Mouse (Mus musculus): ENCODE data around the gene Clk2. TPM values are rescaled to one million over a fixed set of nuclear protein-coding genes. Genes with fewer than 3 reads are reported as not detected.

Clk2 gene
- total RNA-seq, 1 experiment from 2014 or later = 73.3 TPM

DNA sequence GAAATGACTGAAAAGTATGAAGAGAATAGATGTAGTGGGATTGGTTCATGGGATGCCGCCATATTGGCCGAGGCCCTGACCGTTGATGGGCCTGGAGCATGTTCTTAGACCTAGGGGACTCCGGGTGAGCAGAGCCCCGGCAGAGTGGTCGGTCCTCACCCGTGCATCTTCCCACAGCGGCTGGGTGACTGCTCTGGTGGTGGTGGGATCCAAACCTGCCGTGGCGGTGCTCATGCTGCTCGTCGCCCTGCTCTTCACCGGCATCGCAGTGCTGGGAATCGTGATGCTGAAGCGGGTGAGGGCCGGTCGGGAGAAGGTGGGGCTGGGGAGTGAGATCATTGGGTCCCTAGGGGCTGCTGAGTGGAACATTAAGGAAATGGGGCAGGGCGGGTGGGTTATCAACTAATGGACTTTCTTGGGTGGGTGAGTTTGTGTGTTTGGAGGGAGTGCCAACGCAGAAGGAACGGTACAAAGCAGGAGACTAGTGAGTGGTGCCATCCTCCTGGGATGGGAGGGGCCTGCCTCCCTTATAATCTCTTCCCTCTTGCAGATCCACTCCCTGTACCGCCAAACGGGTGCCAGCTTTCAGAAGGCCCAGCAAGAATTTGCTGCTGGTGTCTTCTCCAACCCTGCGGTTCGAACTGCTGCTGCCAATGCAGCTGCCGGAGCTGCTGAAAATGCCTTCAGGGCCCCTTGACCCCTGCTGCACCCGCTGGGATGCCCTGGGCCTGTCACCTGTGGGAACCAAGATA is 17.3 kb downstream of the Clk2 start:
- no peak for ATAC-seq (replicated peaks in 1 of 2; ENCODE audit: insufficient read depth in 1 of 2, low FRiP score in 2 of 2, low TSS enrichment in 1 of 2, low read depth in 1 of 2, poor library complexity in 2 of 2, severe bottlenecking in 2 of 2)

DNA sequence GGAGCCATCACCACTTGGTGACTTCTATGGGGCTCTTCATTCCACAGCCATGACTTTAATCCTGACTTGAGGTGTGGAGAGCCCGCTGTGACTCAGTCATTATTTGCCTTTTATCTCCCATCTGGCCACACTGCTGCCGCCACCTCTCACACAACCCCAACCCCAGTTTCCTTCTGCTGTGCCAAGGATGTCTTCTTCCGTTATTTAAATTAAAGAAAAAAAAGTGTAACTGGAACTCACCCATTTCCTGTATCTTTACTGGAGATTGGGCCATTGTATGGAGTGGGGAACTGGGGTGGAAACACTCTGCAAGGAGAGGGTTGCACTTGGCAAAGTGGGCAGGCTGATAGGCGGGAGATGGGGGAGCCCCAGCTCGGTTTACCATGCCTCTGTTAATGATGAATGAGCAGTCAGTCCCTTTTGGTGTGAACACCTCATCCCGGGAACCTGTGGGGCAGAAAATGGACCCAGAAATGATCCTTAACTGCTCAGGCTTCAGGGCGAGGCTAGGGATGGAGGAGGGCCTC is 18.0 kb downstream of the Clk2 start:
- no peak for ATAC-seq (replicated peaks in 1 of 2; ENCODE audit: insufficient read depth in 1 of 2, low FRiP score in 2 of 2, low TSS enrichment in 1 of 2, low read depth in 1 of 2, poor library complexity in 2 of 2, severe bottlenecking in 2 of 2)

DNA sequence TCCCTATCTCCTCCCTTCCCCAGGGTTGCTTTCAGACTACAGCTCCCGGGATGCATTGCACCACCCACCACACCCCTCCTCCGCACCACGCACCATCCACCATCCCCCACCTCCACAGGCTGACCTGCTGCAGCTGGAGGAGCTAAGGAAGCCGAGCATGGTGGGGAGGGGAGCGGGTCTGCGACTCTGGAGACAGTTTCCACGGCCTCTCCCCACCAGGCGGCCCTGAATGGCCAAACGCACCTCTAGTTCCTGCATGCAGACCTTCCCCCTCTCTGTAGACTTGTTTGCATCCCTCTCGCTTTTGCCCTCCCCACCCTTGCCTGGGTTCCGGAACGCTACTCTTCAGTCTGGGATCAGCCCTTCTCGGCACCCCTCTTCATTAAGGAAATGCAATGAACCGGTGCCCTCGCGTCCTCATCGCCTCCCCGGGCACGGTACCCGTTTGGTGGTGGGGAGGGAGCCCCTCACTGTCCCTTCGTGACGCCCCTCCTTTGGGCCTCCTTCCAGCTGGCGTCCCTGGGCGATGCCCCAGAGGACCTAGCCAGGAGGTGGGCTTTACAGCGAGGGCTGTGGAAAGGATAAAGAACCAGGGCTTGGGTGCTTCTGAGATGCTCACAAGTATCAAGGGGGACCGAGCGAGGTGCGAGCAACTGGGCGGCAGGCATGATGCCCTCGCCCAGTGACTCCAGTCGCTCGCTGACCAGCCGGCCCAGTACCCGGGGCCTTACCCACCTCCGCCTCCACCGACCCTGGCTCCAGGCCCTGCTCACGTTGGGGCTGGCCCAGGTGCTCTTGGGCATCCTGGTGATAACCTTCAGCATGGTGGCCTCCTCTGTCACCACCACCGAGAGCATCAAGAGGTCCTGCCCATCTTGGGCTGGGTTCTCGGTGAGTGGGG is 18.7 kb downstream of the Clk2 start, which contains the start of gene Fam189b:
Gene Fam189b (plus strand): TSS at position 86 of the 901 bp plus-strand sequence.
- ATAC-seq (replicated peaks in 1 of 2; ENCODE audit: insufficient read depth in 1 of 2, low FRiP score in 2 of 2, low TSS enrichment in 1 of 2, low read depth in 1 of 2, poor library complexity in 2 of 2, severe bottlenecking in 2 of 2) = peak; percentile 87 to 93

DNA sequence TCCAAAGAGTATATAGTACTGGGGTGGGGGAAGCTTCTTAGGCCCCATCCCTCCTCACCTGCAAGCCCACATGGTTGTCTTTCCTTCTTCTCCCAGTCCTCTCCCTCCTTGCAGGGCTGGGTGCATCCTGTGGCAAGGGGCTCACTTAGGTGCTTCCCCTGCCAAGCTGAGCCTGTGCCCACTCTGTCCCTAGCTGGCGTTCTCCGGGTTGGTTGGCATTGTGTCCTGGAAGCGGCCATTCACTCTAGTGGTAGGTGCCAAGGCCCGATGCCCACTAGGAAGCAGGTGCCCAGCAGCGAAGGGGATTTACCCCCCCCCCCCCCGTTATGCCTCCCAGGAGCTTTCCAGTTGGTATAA is 19.3 kb downstream of the Clk2 start:
- no peak for ATAC-seq (replicated peaks in 1 of 2; ENCODE audit: insufficient read depth in 1 of 2, low FRiP score in 2 of 2, low TSS enrichment in 1 of 2, low read depth in 1 of 2, poor library complexity in 2 of 2, severe bottlenecking in 2 of 2)

DNA sequence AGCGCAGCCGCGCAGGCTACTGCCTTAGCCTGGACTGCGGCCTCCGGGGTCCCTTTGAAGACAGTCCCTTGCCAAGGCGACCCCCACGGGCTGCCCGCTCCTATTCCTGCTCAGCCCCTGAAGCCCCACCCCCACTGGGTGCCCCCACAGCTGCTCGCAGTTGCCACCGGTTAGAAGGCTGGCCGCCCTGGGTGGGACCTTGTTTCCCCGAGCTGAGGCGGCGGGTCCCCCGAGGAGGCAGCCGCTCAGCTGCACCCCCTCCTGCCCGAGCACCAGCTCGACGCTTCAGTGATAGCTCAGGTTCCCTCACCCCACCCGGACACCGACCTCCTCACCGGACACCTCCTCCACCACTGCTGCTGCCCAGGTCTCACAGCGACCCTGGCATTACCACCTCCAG is 22.6 kb downstream of the Clk2 start:
- no peak for ATAC-seq (replicated peaks in 1 of 2; ENCODE audit: insufficient read depth in 1 of 2, low FRiP score in 2 of 2, low TSS enrichment in 1 of 2, low read depth in 1 of 2, poor library complexity in 2 of 2, severe bottlenecking in 2 of 2)

DNA sequence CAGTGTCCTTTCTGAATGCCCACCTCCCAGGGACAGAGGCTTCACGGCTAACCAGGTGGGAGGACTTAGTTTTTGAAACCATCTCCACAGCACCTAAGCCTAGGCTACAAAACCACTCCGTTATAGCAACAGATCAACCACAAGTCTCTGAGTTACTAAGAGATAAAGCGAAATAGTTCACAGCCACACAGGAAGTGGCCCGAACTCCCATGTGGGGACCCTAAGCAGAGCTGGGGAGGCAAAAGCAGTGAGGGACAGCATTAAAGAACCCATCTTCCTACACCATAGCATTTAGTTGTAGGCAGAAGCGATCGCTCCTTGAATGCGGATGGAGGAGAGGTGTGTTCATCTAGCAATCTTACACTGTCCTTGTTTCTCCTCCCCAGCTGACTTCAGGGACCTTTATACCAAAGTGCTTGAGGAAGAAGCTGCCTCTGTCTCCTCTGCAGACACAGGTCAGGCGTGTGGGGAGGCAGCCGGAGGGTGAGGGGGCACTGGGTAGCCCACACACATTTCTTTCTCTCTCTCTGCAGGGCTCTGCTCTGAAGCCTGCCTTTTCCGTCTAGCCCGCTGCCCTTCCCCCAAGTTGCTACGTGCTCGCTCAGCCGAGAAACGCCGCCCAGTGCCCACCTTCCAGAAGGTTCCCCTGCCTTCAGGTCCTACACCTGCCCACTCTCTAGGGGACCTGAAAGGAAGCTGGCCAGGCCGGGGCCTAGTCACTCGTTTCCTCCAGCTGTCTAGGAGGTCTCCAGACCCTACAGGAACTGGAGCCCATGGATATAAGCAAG is 23.3 kb downstream of the Clk2 start:
- no peak for ATAC-seq (replicated peaks in 1 of 2; ENCODE audit: insufficient read depth in 1 of 2, low FRiP score in 2 of 2, low TSS enrichment in 1 of 2, low read depth in 1 of 2, poor library complexity in 2 of 2, severe bottlenecking in 2 of 2)

DNA sequence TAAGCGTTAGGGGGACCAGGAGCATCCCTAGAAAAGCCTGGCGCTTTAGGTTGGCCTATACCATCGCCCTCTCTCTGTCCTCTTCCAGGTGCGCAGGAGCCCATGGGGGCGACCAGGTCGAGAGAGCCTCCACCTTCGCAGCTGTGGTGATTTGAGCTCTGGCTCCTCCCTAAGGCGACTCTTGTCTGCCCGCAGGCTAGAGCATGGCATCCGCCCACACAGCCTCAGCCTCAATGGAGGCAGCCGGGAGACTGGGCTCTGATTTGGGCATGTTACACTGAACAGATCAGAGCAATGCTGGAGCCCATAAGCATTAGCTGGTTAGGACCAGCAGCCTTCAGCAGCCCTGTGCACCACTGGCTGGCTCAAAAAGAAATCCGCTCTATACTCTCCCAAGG is 23.9 kb downstream of the Clk2 start:
- ATAC-seq (replicated peaks in 1 of 2; ENCODE audit: insufficient read depth in 1 of 2, low FRiP score in 2 of 2, low TSS enrichment in 1 of 2, low read depth in 1 of 2, poor library complexity in 2 of 2, severe bottlenecking in 2 of 2) = no peak

DNA sequence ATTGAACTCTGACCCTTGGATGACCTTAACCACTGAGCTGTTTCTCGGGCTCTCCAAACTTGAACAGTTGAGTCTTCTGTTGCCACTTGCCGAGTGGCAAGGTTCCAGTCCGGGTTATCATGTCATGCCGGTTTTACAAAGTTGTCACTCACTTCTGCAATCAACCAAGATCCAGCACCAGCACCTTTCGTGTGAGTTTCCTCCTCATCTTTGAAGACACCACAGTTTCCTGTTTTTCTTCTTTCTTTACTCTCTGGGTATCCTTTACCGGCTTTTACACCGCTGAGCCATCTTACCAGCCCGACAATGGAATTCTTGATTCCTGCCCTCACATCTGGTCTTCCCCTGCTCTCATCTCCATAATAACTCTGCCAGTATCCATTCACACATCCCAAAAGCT is 25.8 kb downstream of the Clk2 start:
- ATAC-seq (replicated peaks in 1 of 2; ENCODE audit: insufficient read depth in 1 of 2, low FRiP score in 2 of 2, low TSS enrichment in 1 of 2, low read depth in 1 of 2, poor library complexity in 2 of 2, severe bottlenecking in 2 of 2) = no peak

DNA sequence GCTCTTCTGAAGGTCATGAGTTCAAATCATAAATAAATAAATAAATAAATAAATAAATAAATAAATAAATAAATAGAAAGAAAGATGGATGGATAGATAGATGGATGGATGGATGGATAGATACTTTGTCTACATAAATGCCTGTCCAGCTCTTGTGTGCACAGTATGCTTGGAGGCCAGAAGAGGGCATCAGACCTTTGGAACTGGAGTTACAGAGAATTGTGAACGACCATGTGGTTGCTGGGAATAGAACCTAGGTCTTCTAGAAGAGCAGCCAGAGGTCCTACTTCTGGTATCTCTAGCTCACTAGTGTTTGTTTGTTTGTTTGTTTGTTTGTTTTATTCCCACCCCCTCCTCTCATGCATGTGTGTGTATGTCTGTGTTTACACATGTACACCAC is 28.8 kb downstream of the Clk2 start:
- ATAC-seq (replicated peaks in 1 of 2; ENCODE audit: insufficient read depth in 1 of 2, low FRiP score in 2 of 2, low TSS enrichment in 1 of 2, low read depth in 1 of 2, poor library complexity in 2 of 2, severe bottlenecking in 2 of 2) = no peak

DNA sequence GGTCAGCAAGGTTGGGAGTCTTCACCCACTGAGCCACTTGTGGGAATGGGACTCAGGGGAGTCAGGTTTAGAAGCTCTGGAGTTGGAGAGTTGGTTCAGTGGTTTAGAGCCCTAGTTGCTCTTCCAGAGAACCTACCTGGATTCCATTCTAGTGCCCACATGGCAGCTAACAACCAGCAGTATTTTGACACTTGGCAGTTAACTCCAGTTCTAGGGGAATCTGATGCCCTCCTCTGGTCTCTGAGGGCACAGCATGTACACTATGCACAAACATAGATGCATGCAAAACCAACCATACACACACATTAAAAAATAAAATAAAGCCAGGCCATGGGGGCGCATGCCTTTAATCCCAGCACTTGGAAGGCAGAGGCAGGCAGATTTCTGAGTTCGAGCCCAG is 29.3 kb downstream of the Clk2 start:
- ATAC-seq (replicated peaks in 1 of 2; ENCODE audit: insufficient read depth in 1 of 2, low FRiP score in 2 of 2, low TSS enrichment in 1 of 2, low read depth in 1 of 2, poor library complexity in 2 of 2, severe bottlenecking in 2 of 2) = 0 out of 4 replicates have a peak, but pooled peaks of 1 of the 2 experiments have one; percentile 26

DNA sequence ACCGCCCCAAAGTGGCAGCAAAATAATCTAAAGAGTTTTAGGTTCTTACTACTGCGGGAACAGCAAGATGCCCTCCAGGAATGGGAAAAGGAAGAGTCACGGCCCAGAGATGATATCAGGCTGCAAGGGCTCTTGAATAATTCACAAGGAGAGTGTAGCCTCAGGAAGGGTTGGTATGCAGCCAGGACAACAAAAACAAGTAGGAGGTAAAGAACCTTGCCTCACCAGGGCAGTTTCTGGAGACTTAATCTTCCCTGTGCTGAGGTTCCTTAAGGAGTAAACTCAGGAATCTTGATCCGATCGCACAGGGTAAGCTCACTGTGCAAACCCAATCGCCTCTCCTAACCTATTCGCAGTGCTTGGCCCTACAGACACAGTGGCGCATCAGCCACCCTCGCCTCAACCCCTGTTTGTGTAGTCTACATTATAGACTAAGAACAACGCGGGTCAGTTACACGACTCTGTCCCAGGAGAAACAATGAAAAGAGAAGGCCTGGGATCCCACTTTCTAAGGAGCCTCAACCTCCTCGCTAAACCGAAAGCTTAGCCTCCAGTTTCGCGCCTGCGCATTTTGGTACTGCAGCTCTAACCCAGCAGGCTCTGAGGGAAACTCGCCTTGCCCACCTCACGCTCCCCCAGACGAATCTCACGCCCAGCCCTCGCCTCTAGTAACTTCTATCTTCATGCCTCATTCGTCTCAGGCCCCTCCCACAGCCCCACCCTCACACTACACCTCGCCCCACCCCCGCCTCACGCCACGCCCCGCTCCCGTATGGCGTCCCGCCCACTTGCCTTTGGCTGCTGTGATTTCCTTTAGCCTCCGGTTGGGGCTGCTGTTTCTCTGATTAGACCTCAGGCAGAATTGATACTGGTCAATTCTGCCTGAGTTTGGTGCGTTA is 31.6 kb downstream of the Clk2 start:
- peak; percentile 98 to 99 for ATAC-seq (replicated peaks in 1 of 2; ENCODE audit: insufficient read depth in 1 of 2, low FRiP score in 2 of 2, low TSS enrichment in 1 of 2, low read depth in 1 of 2, poor library complexity in 2 of 2, severe bottlenecking in 2 of 2)

DNA sequence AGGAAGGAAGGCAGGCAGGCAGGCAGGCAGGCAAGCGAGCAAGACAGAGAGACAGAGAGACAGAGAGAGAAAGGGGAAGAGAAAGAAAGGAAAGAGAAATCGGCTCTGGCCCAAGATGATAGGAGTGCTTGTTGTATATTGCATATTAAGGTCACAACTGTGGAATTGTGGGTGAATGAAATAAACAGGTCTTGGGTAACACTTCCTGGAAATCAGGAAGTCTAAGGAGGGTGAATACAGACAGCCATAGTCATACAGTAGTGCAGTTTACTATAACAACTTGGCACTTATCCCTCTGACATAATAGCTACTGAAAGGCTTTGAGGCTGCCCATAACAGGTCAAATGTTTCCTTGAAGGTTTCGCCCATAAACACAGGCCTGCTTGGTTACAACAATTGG is 35.2 kb downstream of the Clk2 start:
- no peak for ATAC-seq (replicated peaks in 1 of 2; ENCODE audit: insufficient read depth in 1 of 2, low FRiP score in 2 of 2, low TSS enrichment in 1 of 2, low read depth in 1 of 2, poor library complexity in 2 of 2, severe bottlenecking in 2 of 2)

DNA sequence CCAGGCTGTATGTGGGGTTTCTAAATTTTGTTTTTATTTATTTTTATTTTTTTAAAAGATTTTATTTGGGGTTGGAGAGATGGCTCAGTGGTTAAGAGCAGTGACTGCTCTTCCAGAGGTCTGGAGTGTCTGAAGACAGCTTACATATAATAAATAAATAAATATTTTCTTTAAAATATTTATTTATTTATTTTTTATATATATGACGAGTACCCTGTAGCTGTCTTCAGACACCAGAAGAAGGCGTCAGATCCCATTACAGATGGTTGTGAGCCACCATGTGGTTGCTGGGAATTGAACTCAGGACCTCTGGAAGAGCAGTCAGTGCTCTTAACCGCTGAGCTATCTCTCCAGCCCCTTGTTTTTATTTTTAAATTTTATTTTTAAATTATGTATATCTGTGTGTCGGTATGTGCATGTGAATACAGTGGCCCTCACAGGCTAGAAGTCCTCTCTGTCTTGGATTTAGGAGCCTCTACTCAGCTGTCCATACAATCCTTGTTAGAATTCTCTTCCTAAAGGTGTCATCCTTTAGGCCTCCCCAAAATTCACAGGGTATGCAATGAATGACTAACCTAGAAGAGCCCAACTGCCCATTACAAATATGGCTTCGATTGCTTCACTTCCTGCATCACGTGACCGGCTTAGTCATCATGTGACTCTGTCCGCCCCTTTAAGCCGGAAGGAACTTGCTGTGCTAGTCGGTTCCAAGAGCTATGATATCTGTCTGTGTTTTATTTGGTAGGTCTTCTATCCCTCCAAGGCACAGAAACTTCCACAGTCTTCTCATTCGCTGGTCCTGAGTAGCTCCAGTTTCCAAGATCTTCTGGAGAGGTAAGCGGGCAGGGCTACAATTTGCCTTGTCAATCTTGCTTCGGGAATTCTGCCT is 37.9 kb downstream of the Clk2 start, which contains the start of gene Gba:
Gene Gba (plus strand): TSS at position 676 of the 889 bp plus-strand sequence.
- ATAC-seq (replicated peaks in 1 of 2; ENCODE audit: insufficient read depth in 1 of 2, low FRiP score in 2 of 2, low TSS enrichment in 1 of 2, low read depth in 1 of 2, poor library complexity in 2 of 2, severe bottlenecking in 2 of 2) = peak; percentile 88 to 89

DNA sequence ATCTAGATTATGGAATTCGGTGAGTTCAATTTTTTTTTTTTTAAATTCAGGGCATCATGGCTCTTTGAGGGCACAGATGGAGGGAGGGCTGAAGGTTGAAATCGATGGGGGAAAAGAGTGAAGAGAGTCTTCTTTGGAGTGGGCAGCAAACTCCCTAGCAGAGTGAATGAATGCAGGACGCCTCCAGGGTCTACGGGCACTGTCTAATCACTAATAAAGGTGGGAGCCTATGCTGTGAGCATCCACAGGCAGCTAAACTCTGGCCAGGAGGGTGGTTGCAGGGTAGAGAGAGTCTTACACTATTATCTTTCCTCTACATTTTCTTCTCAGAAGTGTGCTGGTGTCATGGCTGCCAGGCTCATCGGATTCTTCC is 38.5 kb downstream of the Clk2 start:
- ATAC-seq (replicated peaks in 1 of 2; ENCODE audit: insufficient read depth in 1 of 2, low FRiP score in 2 of 2, low TSS enrichment in 1 of 2, low read depth in 1 of 2, poor library complexity in 2 of 2, severe bottlenecking in 2 of 2) = no peak

DNA sequence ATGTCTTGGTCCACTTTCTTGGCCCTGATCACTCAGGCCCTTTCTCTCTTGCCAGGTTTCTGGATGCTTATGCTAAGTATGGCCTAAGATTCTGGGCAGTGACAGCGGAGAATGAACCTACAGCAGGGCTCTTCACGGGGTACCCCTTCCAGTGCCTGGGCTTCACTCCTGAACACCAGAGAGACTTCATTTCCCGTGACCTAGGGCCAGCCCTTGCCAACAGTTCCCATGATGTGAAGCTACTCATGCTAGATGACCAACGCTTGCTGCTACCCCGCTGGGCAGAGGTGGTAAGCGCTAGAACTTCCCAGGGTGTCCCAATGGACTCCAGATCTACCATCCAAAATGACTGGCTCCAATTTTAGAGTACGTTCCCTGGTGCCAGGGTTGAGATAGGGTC is 41.5 kb downstream of the Clk2 start:
- no peak for ATAC-seq (replicated peaks in 1 of 2; ENCODE audit: insufficient read depth in 1 of 2, low FRiP score in 2 of 2, low TSS enrichment in 1 of 2, low read depth in 1 of 2, poor library complexity in 2 of 2, severe bottlenecking in 2 of 2)

DNA sequence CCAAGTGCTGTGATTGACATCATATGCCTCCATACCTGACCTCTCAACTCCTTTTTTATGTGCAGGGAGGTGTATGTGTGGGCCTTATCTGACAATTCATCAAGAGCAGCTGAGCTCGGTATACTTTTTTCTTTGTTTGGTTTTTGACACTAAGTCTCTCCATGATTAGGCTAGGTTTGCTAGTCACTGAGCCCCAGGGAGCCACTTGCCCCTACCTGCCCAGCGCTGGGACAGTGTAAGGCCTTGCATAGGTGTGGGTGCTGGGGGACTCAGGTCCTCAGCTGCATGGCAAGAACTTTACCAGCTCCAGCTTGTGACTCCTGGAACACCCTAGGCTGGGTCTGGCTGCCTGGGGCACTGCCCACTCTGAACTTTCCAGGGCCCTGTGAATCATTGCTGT is 42.1 kb downstream of the Clk2 start:
- no peak for ATAC-seq (replicated peaks in 1 of 2; ENCODE audit: insufficient read depth in 1 of 2, low FRiP score in 2 of 2, low TSS enrichment in 1 of 2, low read depth in 1 of 2, poor library complexity in 2 of 2, severe bottlenecking in 2 of 2)
